Mouse (Mus musculus) heart, adult 2 months (tissue): ENCODE data around the gene P2rx3. TPM values are rescaled to one million over a fixed set of nuclear protein-coding genes. Genes with fewer than 3 reads are reported as not detected.

ENCODE experiments used
- DNase-seq, 2 experiments: peaks; one replicate each; pipeline ENCODE4 v3.0.0; 2021
- H3K27ac ChIP-seq: fragments of 200-600 bp; 2 replicates; pipeline ENCODE4 v1.8.1; 2022
- H3K27me3 ChIP-seq: fragments of 200-500 bp; 2 replicates; pipeline ENCODE4 v1.6.1; 2012; ENCODE audit warnings: mild to moderate bottlenecking, low read length, inconsistent platforms, mixed read lengths; ENCODE audit not compliant: control insufficient read depth, insufficient read depth
- H3K36me3 ChIP-seq: fragments of 200-500 bp; 2 replicates; pipeline ENCODE4 v1.6.1; 2012; ENCODE audit warnings: low read length, inconsistent platforms; ENCODE audit not compliant: control insufficient read depth, insufficient read depth
- H3K4me1 ChIP-seq: fragments of 200-500 bp; 2 replicates; pipeline ENCODE4 v1.6.1; 2011; ENCODE audit warnings: low read length; ENCODE audit not compliant: control insufficient read depth, insufficient read depth
- H3K4me3 ChIP-seq: fragments of 200-600 bp; 2 replicates; pipeline ENCODE4 v1.8.1; 2022
- H3K79me2 ChIP-seq: fragments of 200-500 bp; replicated peaks from 2 replicates; pipeline ENCODE4 v1.6.1; 2012; ENCODE audit warnings: mild to moderate bottlenecking, inconsistent platforms, low read length, moderate library complexity, mixed read lengths; ENCODE audit not compliant: control insufficient read depth, insufficient read depth
- H3K9ac ChIP-seq: fragments of 200-500 bp; 2 replicates; pipeline ENCODE4 v1.6.1; 2012; ENCODE audit warnings: low read depth, mild to moderate bottlenecking, control low read depth, inconsistent platforms, low read length, mixed read lengths
- CTCF ChIP-seq: fragments of 200-600 bp; IDR thresholded peaks from 2 replicates; pipeline ENCODE4 v1.8.1; 2022; ENCODE audit warnings: antibody characterized with exemption, mild to moderate bottlenecking, moderate library complexity
- EP300 ChIP-seq: fragments of 200-500 bp; IDR thresholded peaks from 2 replicates; pipeline ENCODE4 v1.6.1; 2011; ENCODE audit warnings: low read depth, low read length, control low read depth; ENCODE audit not compliant: insufficient read depth
- POLR2A ChIP-seq: fragments of 200-500 bp; IDR thresholded peaks from 2 replicates; pipeline ENCODE4 v1.6.1; 2011; ENCODE audit warnings: mild to moderate bottlenecking, low read depth, low read length, control low read depth; ENCODE audit not compliant: insufficient read depth
- WGBS: fragments of 180-500 bp; shearing (Covaris S2); methylation state at CpG from one replicate; pipeline ENCODE4 v1.1.7; 2018; 5-methylcytosine and 5-hydroxymethylcytosine counted together
- intact Hi-C: fragments of 180-260 bp; cut with DNase I; formaldehyde crosslinking; loops from one replicate; pipeline ENCODE4 v1.15.1; 2025
- polyA plus RNA-seq: library from polyadenylated mRNA; depleted of rRNA; stranded (reverse); fragments of >200 nt; gene quantifications from 2 replicates; pipeline ENCODE4 v1.2.3, GENCODE M21; 2012
- total RNA-seq, 2 experiments: library from RNA; stranded (reverse); gene quantifications; 2 replicates each; pipeline ENCODE4 v1.2.3; 2021

P2rx3 gene
- total and polyA plus RNA-seq, 3 experiments, result 0.25 to 0.81 (median 0.39) TPM

GRCm38 (mm10) chr2:85059677-85060076 is 22.4 kb upstream of the P2rx3 start:
- TF ChIP-seq EP300 (no peak), CTCF (peak; percentile 43)
- DNase-seq, result no peak
- H3K4me3 ChIP-seq, result no peak overlapping the region
- no peak overlapping the region for H3K9ac ChIP-seq
- H3K27me3 ChIP-seq, result no peaks in the 10 kb centered on the region
- 91% methylated on average over 6 of the region's 6 CpGs for WGBS
- H3K36me3 ChIP-seq, result peaks cover 2% of the 10 kb centered on the region; the same call in 1 of the 2 replicates
- H3K79me2 ChIP-seq, result 0 out of 2 replicates have a peak, but pooled peaks cover 1% of the 10 kb centered on the region
- intact Hi-C loops, result loop anchor here (2.0 kb wide), 1 partner anchor 39 kb away; no protein-coding TSS in a partner anchor
- H3K27ac ChIP-seq, result peak overlapping the region; percentile 89
- H3K4me1 ChIP-seq, result peaks cover 14% of the 10 kb centered on the region

- DNase-seq, result peak in 1 of 2 experiments; percentile 35
- Histone ChIP-seq H3K79me2 (peaks cover 4% of the 10 kb centered on the region; the same call in 1 of the 2 replicates), H3K4me3 (no peak overlapping the region), H3K27me3 (no peaks in the 10 kb centered on the region), H3K36me3 (peaks cover 6% of the 10 kb centered on the region), H3K9ac (no peak overlapping the region), H3K4me1 (peaks cover 12% of the 10 kb centered on the region), H3K27ac (no peak overlapping the region; the same call in 1 of the 2 replicates)
- 45% methylated on average over 5 of the region's 5 CpGs for WGBS
- TF ChIP-seq EP300, result no peak
- TF ChIP-seq POLR2A, result no peak
- no peak for TF ChIP-seq CTCF
- intact Hi-C loops, result no loop called here
Observed at GRCm38 (mm10) chr2:85056711-85057110, 19.4 kb upstream of the P2rx3 start.

GRCm38 (mm10) chr2:85053192-85053816 is 16.0 kb upstream of the P2rx3 start:
- TF ChIP-seq EP300 (no peak), POLR2A (no peak), CTCF (no peak)
- intact Hi-C loops, result no loop called here
- Histone ChIP-seq H3K79me2 (peaks cover 3% of the 10 kb centered on the region; the same call in 1 of the 2 replicates), H3K27me3 (no peaks in the 10 kb centered on the region), H3K4me1 (peaks cover 13% of the 10 kb centered on the region), H3K9ac (peak overlapping the region; percentile 62), H3K36me3 (peaks cover 6% of the 10 kb centered on the region), H3K4me3 (peak overlapping the region; percentile 24; the same call in 1 of the 2 replicates), H3K27ac (peak overlapping the region; percentile 5; the same call in 1 of the 2 replicates)
- WGBS, result 42% methylated on average over 5 of the region's 5 CpGs
- DNase-seq, result no peak

- H3K4me3 ChIP-seq, result peak overlapping the region; percentile 60
- peak overlapping the region; percentile 69 for H3K9ac ChIP-seq
- H3K4me1 ChIP-seq, result peaks cover 12% of the 10 kb centered on the region
- peak overlapping the region; percentile 94 for H3K27ac ChIP-seq
- peak; percentile 69 to 70 for DNase-seq
- intact Hi-C loops, result no loop called here
- TF ChIP-seq EP300 (no peak), POLR2A (no peak; the same call in 1 of the 2 replicates), CTCF (no peak)
- WGBS, result 23% methylated on average over 9 of the region's 9 CpGs
- peaks cover 3% of the 10 kb centered on the region; the same call in 1 of the 2 replicates for H3K79me2 ChIP-seq
- no peaks in the 10 kb centered on the region for H3K27me3 ChIP-seq
- H3K36me3 ChIP-seq, result peaks cover 13% of the 10 kb centered on the region
Observed at GRCm38 (mm10) chr2:85050746-85051145, 13.5 kb upstream of the P2rx3 start.

- TF ChIP-seq POLR2A, result peak; percentile 72
- 0 out of 2 replicates have a peak, but pooled peaks have one; percentile 19 for TF ChIP-seq EP300
- 0 out of 2 replicates have a peak, but pooled peaks have one; percentile 8 for TF ChIP-seq CTCF
- DNase-seq, result peak; percentile 85 to 86
- 19% methylated on average over 10 of the region's 10 CpGs for WGBS
- Histone ChIP-seq H3K4me1 (peaks cover 9% of the 10 kb centered on the region), H3K27ac (peak overlapping the region; percentile 94), H3K27me3 (no peaks in the 10 kb centered on the region), H3K36me3 (peaks cover 13% of the 10 kb centered on the region), H3K4me3 (peak overlapping the region; percentile 60), H3K79me2 (peaks cover 3% of the 10 kb centered on the region; the same call in 1 of the 2 replicates), H3K9ac (peak overlapping the region; percentile 69)
- intact Hi-C loops, result no loop called here
Observed at GRCm38 (mm10) chr2:85050001-85050634, 12.9 kb upstream of the P2rx3 start.

GRCm38 (mm10) chr2:85049277-85049676 is 12.0 kb upstream of the P2rx3 start:
- Histone ChIP-seq H3K79me2 (peaks cover 3% of the 10 kb centered on the region; the same call in 1 of the 2 replicates), H3K4me1 (peaks cover 8% of the 10 kb centered on the region), H3K9ac (peak overlapping the region; percentile 25; the same call in 1 of the 2 replicates), H3K36me3 (peaks cover 6% of the 10 kb centered on the region), H3K27me3 (no peaks in the 10 kb centered on the region), H3K27ac (peak overlapping the region; percentile 94), H3K4me3 (peak overlapping the region; percentile 63)
- no peak for TF ChIP-seq EP300
- no peak for TF ChIP-seq CTCF
- TF ChIP-seq POLR2A, result no peak
- DNase-seq, result peak in 1 of 2 experiments; percentile 40
- WGBS, result 59% methylated on average over 4 of the region's 4 CpGs
- intact Hi-C loops, result loop anchor here (2.0 kb wide), 1 partner anchor 50 kb away; no protein-coding TSS in a partner anchor
